Mouse (Mus musculus) induced T-regulatory cell, adult 2 months (primary cell): ENCODE results near the gene Vamp4.

Experiments used
- DNase-seq: peaks from one replicate; pipeline ENCODE4 v3.0.0-alpha.2; 2012; ENCODE audit warnings: low read depth

Vamp4 gene

DNA sequence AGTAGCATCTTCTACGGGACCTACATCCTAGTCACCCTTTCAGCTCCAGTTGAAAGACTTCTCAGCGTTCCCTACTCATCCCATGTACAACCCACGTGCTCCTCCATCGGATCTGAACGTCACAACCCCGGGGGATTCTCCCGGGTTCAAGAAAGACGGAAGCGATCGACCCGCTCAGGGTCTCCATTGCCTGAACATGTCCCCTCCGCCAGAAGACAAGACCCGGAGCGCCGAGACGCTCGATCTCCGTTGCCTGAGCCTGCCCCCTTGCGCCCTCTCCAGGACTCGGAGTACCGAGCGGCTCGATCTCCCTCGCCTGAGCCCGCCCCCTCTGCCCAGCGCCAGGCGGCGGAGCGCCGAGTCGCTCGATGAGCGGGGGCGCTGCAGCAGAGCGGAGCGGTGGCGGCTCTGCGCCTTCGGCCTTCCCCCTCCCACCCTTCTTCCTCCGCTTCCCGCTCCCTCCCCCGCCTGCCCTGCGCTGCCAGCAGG lies at the start of gene Vamp4:
TSS of gene Vamp4 (plus strand) at position 256 of the 489 bp plus-strand sequence.
- DNase-seq = peak; percentile 95

DNA sequence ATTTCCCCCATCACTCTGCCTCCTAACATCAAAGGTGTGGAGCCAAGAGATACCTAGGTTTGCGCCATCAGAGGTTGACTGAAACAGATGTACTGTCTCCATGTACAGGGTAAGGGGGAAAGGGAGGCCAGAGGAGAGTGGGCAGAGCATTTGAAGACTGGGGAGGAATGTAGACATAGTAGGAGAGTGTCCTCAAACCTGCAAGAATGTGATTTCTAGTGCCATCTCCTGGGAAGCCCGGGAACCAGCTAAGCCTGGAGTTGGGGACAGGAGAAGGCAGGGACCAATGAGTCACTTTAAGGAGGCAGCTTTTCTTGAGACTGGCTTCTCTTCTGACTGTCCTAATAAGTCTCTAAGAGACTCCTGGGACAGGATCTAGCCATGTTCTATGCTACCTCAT lies 40.7 kb upstream of the Vamp4 start:
- DNase-seq = no peak

DNA sequence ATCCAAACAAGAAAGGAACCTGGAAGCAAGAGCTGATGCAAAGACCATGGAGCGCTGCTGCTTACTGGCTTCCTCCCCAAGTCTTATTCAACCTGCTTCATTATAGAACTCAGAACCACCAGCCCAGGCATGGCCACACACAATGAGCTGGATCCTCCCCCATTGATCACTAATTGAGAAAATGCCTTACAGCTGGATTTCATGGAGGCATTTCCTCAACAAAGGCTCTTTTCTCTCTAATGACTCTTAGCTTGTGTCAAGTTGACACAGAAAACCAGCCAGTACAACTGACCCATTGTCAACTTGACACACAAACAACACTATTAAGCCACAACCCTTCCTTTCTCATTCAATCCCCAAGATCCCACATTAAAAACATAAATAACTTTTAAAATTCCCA lies 39.6 kb upstream of the Vamp4 start:
- no peak for DNase-seq

DNA sequence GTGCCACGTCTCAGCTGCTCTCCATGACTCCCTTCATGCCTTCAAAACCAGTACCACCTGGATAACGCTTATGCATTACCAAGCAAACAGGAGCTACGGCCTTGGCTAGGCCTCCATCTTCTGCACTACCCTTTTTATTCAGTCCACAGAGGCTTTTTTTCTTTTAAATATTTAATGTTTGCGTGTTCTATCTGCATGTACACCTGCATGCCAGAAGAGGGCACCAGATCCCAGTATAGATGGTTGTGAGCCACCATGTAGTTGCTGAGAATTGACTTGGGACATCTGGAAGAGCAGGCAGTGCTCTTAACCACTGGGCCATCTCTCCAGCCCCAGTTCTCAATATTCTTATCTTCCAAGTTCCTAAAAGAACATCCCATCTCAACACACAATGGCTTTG lies 38.7 kb upstream of the Vamp4 start:
- DNase-seq = peak; percentile 20

DNA sequence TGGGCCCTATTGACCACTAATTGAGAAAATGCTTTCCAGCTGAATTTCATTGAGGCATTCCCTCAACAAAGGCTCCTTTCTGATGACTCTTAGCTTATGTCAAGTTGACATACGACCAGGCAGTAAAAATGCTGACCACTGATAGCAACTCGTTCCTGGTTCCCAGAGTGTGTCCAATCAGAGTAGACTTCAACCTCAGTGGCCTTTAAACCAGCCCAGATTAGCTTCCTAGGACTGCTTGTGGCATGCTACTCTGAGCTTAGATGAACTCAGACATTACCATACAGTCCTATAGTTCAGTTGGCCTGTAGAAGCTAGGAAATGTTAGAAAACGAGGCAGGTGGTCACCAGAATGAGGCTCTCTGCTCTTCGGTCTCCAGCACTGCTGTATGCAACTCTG lies 38.0 kb upstream of the Vamp4 start:
- DNase-seq = no peak

DNA sequence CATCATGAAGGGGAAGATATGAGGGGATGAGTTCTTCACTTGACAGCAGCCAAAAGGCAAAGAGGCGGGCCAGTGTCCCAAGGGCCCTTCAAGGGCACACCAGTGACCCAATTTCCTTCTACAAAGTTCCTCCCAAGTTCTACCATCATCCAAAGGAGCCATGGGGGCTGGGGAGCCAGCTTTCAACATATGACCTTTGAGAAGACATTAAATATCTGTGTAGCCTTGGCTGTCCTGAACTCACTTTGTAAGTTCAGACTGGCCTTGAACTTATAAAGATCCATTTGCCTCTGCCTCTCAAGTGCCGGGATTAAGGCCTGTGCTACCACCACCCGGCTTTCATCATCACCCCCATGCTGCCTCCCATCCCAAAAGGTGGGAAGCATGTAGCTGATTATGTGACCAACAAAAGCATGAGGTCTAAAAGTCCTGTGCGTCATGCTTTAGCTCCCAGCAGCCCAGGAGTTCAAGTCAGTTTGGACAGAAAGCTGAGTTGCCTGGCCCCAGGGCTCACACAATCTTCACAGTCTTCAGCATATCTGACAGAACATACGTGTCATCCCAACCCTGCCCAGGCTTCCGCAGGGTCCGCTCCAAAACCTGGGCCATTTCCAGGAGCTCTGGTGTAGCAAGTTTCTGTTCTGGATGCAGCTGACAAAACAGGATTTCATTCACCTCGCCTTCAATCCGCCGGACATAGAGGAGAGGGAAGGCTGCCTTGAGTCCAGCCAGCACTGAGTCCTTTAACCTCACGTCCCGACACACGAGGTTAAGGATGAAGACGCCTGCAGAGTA lies 36.4 kb upstream of the Vamp4 start:
- no peak for DNase-seq

DNA sequence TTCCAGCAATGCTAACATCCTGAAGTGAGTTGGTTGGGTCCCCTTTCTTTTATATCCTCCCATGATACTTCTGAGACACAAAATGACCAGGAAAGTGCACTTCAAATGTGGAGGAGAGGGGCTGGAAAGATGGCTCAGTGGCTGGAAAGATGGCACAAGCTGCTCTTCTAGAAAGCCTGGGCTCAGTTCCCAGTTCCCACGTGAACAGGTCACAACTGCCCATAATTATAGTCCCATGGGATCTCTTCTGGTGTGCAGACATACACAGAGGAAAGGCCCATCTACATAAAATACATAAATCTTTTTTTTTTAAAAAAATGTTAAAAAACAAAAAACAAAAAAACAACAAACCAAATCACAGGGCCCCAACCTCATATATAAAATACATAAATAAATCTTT lies 27.1 kb upstream of the Vamp4 start:
- DNase-seq = no peak

DNA sequence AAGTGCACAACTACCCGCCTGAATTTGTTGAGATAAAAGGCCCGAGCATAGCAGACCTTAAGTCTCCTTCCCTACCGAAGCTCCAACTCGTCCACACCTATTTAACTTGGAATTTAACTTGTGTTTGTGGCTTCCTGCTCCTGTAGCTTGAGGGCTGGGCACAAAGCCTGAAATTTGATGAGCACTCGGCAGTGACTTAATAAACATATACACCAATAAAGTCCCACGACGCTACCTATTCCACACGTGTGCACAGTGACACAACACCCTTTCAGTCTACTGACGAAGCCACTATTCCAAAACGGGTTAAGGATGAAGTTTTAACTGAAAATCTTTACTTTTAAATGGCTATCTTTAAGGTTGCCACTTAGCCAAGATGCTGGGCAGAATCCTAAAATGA lies 22.7 kb upstream of the Vamp4 start:
- peak; percentile 33 for DNase-seq

DNA sequence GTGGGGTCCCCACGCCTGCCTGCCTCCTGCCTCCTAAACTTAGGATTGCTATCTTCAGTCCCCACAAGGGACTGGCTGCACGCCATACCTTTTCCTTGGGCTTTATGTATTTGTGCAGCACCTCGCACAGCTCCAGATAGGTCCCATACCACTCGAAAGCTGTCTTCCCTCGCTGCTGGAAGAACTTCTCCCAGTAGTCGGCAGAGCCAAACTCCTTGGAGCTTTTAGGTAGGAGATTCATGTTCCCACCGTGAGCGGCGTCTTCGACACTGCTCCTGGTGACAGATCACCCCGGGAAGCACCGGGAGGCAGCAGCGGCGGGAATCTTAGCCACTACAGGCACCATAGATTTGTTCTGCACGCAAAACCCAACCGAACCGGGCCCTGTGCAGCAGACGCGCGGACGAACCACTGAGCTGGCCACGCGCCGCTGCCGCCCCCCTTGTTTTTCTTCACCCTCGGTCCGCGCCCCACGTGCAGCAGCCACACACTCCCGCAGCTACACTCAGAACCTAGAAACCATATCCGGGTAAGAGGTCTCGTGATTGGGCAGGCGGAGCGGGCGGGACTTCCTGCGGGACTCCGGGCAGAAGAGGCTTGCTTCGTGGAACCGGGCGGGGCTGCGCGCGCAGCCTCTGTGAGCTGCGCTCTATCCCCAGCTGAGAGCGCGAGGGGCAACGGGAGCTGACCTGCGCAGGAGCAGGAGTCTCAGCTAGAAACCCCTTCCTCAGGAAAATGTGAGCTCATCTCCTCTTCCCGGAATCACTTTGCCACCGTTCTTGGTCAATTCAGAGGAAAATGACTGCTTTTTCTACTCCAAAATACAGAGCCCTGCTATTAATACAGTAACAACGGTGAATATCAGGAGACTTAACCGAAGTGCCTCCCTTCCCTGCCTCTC lies 22.0 kb upstream of the Vamp4 start, which contains the start of gene Mettl13:
TSS of gene Mettl13 (minus strand) at position 536 of the 901 bp plus-strand sequence.
- peak; percentile 94 for DNase-seq

DNA sequence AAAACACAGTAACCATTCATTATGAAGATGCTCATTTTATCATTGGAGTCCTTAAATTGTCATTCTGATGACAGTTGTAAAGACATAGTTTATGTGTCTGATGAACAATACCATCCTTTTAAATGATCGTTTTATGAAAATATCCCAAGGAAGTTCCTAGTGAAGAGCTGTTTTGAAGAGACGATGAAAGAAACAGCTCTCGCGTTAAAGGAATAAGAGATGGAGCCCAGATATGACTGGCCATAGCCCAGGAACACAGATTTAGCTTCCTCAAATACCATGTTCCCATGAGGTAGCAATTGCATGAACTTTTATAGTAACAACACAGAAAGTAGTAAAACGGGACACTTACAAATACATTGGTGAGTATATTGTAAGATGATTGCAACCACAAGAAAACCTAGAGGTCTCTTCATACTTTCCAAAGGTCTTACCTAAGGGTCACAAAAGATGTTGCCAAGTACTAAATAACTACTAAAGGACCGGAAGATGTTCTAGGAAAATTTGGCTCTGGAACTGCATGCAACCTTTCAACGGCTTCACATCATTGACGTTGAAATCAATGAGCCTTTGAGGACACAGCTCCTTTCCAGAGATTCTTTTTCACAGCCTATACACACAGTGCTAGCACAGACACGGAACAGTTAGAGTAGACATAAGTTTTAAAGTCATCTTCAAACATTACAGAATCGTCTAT lies 21.2 kb upstream of the Vamp4 start:
- no peak for DNase-seq

DNA sequence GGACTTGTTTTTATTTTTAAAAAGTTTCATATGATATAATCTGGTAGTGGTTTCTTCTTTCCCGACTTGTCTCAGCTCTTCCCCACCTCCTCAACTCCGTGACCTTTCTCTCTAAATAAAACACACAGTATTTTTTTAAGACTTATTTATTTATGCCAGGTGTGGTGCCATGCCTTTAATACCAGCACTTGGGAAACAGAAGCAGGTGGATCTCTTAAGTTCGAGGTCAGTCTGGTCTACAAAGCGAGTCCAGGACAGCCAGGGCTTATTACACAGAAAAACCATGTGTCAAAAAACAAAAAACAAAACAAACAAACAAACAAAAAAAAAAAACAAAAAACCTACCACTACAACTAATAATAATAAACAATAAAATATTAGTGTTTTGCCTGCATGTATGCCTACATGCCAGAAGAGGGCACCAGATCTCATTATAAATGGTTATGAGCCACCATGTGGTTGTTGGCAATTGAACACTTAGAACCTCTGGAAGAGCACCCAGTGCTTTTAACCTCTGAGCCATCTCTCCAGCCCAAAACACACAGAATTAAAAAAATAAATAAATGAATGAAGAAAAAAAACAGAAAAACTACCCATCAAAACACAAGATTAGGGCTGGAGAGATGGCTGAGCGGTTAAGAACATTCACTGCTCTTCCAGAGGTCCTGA lies 20.6 kb upstream of the Vamp4 start:
- peak; percentile 79 for DNase-seq

DNA sequence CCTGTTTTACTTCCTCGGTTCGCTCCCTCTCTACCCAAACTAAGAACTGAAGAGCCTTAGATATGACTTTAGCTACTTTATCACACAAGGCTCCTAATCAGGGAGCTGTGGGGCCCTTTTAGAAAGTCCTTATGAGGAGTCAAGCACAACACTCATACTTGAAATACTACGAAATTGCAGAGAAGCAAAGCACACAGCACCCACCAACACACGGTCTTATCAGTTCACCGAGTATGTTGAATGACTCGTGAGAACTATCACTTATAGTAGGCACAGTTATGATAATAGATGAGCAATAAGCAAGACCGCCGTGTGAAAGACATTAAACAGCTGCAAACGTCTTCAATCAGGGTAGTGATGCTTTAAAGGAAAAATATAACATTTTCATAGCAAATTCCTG lies 17.4 kb upstream of the Vamp4 start:
- no peak for DNase-seq

DNA sequence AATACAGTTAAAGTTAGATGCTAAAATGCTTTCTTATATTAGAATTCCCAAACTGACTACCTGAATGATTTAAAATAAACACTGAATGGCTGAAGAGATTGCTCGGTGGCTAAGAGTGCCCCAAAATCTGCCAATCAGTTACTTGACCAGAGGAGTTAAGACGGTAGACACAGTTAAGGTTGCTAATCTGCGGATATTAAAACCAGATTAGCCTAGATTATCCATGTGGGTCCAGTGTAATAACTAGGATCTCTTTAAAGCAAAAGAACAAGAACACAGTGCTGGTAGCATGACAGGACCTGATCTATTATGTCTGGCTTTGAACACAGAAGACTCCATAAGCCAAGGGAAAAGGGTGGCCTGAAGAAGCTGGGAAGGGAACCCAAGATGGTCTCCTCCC lies 16.1 kb upstream of the Vamp4 start:
- no peak for DNase-seq

DNA sequence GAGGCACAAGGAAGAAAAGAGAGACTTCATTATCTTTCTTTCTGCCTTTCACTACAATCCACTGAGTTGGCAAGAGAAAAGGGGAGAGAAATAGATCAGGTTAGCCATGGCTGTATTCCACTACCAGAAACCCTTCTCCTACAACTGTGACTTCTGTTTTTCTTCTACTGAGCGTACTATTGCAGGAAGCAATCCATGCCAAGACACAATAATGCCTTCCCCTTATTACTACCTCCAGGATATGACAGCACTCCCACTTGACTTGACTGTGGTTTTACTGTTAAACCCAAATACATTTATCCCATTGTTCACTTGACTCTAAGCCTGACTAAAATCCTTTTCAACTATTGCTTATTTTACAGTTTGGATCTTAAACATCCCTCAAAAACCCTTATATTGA lies 7.1 kb upstream of the Vamp4 start:
- no peak for DNase-seq

DNA sequence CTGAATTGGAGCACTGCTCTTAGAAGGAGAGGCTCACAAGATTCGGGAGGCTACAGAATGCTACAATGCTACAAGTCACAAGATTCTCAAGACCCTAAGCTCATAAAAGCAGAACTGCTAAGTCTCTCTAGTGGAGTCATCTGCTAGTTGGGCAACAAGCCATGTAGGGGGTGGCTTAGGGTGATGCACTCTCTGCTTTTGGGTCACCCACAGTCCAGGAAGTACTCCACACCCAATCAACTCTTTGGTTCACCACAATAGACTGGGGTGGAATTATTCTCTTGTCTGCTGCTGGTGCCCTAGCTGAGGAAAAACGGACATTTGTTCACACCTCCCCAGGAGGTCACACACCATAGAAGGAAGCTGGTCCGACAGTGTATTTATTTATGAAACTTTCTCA lies 5.3 kb upstream of the Vamp4 start:
- DNase-seq = no peak

DNA sequence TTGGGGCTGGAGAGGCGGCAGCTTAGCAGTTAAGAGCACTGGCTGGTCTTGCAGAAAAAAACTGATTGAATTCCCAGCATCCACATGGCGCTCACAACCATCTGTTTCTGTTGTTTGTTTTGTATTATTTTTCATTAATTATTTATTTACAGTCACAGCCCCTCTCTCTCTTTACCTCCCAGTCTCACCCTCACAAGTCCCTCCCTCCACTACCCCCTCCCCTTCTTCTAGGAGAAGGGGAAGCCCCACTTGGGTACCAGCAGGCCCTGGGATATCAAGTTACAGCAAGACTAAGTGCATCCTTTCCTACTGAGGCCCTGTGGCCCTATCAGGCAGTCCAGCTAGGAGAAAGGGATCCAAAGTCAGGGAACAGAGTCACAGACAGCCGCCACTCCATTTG lies 3.0 kb upstream of the Vamp4 start:
- no peak for DNase-seq

DNA sequence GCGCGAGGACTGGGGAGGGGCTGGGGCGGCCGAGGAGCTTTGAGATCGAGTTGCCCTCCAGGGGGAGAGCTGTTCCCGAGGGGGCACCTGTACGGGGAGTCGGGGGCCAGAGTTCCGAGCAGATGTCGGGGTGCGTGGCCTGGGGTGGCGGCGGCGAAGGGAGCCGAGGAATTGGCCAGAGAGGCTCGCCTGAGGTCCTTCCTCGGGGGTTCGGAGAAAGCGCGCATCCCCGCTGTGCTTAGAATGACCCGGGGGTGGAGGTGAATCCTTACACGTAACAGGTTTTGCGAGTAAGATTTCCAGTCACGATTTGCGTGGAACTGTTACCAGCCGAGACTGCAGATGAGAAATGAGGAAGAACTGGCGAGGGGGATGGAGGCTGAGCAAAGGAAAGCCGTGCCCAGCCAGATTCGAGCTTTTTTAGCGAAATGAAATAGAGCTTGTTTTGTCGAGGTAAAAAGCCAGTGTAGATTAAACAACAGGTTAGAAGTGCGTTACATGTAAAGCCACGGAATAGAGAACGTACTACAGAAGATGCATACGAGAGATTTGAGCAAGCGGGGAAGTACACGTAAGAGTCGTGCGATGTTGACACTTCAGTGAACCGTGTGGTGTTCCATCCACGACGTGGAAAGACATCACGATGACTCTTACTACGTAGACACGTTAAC lies 751 bp downstream of the Vamp4 start:
- peak; percentile 91 for DNase-seq

DNA sequence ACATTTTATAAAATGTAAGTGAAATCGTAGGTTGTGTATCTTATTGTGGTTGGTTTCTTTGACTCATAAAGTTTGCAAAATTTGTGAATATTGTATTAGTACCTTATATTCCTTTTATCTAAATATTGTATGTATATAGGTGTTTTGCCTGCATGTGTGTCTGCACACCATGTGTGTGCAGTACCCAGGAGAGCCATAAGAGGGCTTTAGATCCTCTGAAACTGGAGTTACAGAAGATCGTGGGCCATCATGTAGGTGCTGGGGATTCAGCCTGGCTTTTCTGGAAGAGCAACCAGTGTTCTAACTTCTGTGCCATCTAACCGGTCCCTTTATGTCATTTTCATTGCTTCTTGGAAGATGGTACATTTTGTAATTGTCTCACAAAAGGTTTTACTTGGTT lies 4.8 kb downstream of the Vamp4 start:
- DNase-seq = peak; percentile 43

DNA sequence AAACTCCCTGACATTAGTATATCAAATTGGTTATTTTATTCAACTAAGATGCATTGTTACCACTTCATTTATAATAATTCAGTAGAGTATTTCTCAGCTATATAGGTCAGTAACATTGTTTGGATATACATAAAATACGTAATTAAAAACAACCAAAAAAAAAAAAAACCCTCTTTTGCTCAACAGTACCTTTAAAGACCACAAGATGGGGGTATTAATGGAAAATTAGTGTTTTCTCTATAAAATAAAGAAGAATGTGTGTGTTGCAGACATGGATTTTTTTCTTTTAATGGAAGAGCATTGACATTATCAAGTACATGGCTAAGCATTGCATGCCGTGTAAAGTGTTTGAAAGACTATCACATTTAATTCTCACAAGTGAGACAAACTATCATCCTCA lies 12.6 kb downstream of the Vamp4 start:
- peak; percentile 31 for DNase-seq

DNA sequence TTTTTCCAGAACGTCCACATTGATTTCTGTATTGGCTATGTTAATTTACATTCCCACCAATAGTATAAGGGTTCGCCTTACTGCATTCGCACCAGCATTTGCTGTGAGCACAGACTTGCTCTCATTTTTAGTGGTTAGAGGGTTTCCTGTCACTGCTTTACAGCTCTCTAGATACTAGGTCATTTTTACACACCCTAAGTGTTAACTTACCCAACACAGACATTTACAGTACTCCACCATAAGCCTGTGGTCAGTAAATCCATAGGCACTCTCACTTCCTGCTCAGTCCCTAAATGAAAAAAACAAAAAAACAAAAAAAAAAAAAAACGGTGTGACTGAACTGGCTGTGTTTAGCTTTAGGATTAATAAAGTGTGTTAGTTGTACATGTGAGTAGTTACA lies 16.0 kb downstream of the Vamp4 start:
- DNase-seq = no peak

DNA sequence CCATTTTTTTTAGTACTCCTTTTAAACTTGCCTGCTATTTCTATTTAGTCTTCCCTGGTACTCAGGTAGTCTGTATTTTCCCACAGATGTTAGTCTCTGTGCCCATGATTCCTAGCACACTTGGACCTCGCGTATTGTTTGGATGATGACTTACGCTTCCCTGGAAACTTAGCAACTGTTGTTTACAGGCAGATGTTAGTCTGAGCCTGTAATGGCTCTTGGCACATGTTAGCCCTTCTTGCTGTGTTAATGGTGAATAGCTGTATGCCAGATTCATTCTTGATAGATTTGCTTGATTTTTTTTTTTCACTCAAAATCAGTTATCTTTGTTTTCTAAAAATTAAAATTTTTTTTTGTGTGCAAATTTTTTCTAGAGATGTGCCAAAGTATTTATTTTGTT lies 18.3 kb downstream of the Vamp4 start:
- no peak for DNase-seq
